Mouse (Mus musculus) liver, adult (tissue): Measurements from ENCODE around the gene Xbp1.
A peak's percentile ranks its signal among the peaks of the same experiment; 100 is the strongest.

Experiments
- GATA4 ChIP-seq: IDR thresholded peaks from 2 replicates; pipeline ENCODE4 v1.6.1; 2014; ENCODE audit warnings: mild to moderate bottlenecking, low read length; ENCODE audit not compliant: insufficient replicate concordance

Gene Xbp1

GRCm38 (mm10) chr11:5498931-5499661, 21.4 kb upstream of the Xbp1 start:
- peak; percentile 63 for TF ChIP-seq GATA4

GRCm38 (mm10) chr11:5499961-5500644, 20.4 kb upstream of the Xbp1 start:
- TF ChIP-seq GATA4 = no peak

GRCm38 (mm10) chr11:5500903-5501741, 19.3 kb upstream of the Xbp1 start:
- no peak for TF ChIP-seq GATA4

- no peak for TF ChIP-seq GATA4
Measured at GRCm38 (mm10) chr11:5502351-5503051, 18.0 kb upstream of the Xbp1 start.

GRCm38 (mm10) chr11:5505856-5506575, 14.4 kb upstream of the Xbp1 start:
- TF ChIP-seq GATA4 = peak; percentile 79

- no peak for TF ChIP-seq GATA4
Measured at GRCm38 (mm10) chr11:5509215-5510098, 11.0 kb upstream of the Xbp1 start.

GRCm38 (mm10) chr11:5510099-5510391, 10.4 kb upstream of the Xbp1 start:
- no peak for TF ChIP-seq GATA4

- TF ChIP-seq GATA4 = no peak
Measured at GRCm38 (mm10) chr11:5512099-5512725, 8.2 kb upstream of the Xbp1 start.

- TF ChIP-seq GATA4 = no peak
Measured at GRCm38 (mm10) chr11:5512961-5513360, 7.5 kb upstream of the Xbp1 start.

GRCm38 (mm10) chr11:5514091-5514490, 6.4 kb upstream of the Xbp1 start:
- TF ChIP-seq GATA4 = no peak

GRCm38 (mm10) chr11:5515196-5515595, 5.3 kb upstream of the Xbp1 start:
- no peak for TF ChIP-seq GATA4

GRCm38 (mm10) chr11:5515655-5516054, 4.8 kb upstream of the Xbp1 start:
- TF ChIP-seq GATA4 = no peak

- no peak for TF ChIP-seq GATA4
Measured at GRCm38 (mm10) chr11:5516151-5516550, 4.3 kb upstream of the Xbp1 start.
